Mouse (Mus musculus) heart, embryonic 12.5 days (tissue): ENCODE results near the gene Prn. TPM values are rescaled to one million over a fixed set of nuclear protein-coding genes. Genes with fewer than 3 reads are reported as not detected.
A peak's percentile ranks its signal among the peaks of the same experiment; 100 is the strongest.

Experiments
- ATAC-seq: fragments of 200-750 bp; cut with Nextera tagmentation; 2 replicates; pipeline ENCODE4 v1.8.0; 2017; ENCODE audit warnings: moderate TSS enrichment, moderate library complexity; ENCODE audit not compliant: insufficient number of reproducible peaks, low FRiP score
- H3K27ac ChIP-seq: fragments of 300-500 bp; sonication (generic); 2 replicates; pipeline ENCODE4 v1.5.1; 2016; ENCODE audit warnings: mild to moderate bottlenecking, moderate library complexity; ENCODE audit not compliant: poor library complexity, severe bottlenecking
- H3K27me3 ChIP-seq: fragments of 300-500 bp; sonication (generic); replicated peaks from 2 replicates; pipeline ENCODE4 v1.6.1; 2016; ENCODE audit warnings: mild to moderate bottlenecking, moderate library complexity
- H3K36me3 ChIP-seq: fragments of 300-500 bp; sonication (generic); 2 replicates; pipeline ENCODE4 v1.6.1; 2016; ENCODE audit warnings: mild to moderate bottlenecking, moderate library complexity
- H3K4me1 ChIP-seq: fragments of 300-500 bp; sonication (generic); replicated peaks from 2 replicates; pipeline ENCODE4 v1.6.1; 2016; ENCODE audit warnings: mild to moderate bottlenecking
- H3K4me2 ChIP-seq: fragments of 300-500 bp; sonication (generic); 2 replicates; pipeline ENCODE4 v1.6.1; 2016; ENCODE audit warnings: mild to moderate bottlenecking, moderate library complexity
- H3K4me3 ChIP-seq: fragments of 300-500 bp; sonication (generic); 2 replicates; pipeline ENCODE4 v1.5.1; 2016; ENCODE audit warnings: mild to moderate bottlenecking
- H3K9ac ChIP-seq: fragments of 300-500 bp; sonication (generic); 2 replicates; pipeline ENCODE4 v1.6.1; 2016; ENCODE audit warnings: mild to moderate bottlenecking, moderate library complexity
- H3K9me3 ChIP-seq: fragments of 300-500 bp; sonication (generic); replicated peaks from 2 replicates; pipeline ENCODE4 v1.6.1; 2016; ENCODE audit warnings: mild to moderate bottlenecking, moderate library complexity
- WGBS: fragments of 180-500 bp; shearing (Covaris S2); methylation state at CpG from one replicate; pipeline ENCODE4 v1.1.7; 2016; 5-methylcytosine and 5-hydroxymethylcytosine counted together
- polyA plus RNA-seq: library from polyadenylated mRNA; unstranded; fragments of >200 nt; fragmentation: Nextera tagmentation; extraction: Ambion mirVana; gene quantifications from 2 replicates; pipeline ENCODE4 v1.2.1, GENCODE M21; 2016

Gene Prn
- polyA plus RNA-seq, 1 experiment from 2014 or later, result 0.24 TPM

- Histone ChIP-seq H3K4me3 (no peak overlapping the region), H3K36me3 (no peaks in the 10 kb centered on the region), H3K4me1 (peaks cover 24% of the 10 kb centered on the region), H3K9me3 (no peaks in the 10 kb centered on the region), H3K27ac (no peak overlapping the region), H3K9ac (no peak overlapping the region), H3K27me3 (no peaks in the 10 kb centered on the region), H3K4me2 (no peak overlapping the region)
- 73% methylated on average over 6 of the region's 6 CpGs for WGBS
- ATAC-seq, result no peak
Observed at GRCm38 (mm10) chr2:131886503-131887160, 23.1 kb upstream of the Prn start.

DNA sequence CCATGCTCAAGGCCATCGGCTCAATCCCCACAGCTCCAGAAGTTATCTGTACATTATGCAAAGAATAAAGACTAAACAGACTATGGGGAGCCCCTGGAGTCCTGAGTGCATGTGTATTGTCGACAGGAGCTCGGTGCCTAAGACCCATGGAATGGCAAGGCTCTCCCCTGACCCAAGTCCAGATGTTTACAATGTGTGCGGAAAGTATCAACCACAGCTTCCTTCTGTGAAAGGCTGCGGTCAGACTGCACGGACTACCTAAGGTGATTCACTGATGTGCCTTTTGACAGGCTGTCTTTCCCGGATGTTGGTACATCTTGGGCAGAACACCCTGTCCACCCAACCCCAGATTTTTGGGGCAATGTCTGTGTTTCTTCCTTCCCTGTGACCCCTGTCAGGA lies 21.5 kb upstream of the Prn start:
- ATAC-seq, result no peak
- Histone ChIP-seq H3K9ac (no peak overlapping the region), H3K4me2 (no peak overlapping the region), H3K27ac (no peak overlapping the region), H3K36me3 (no peaks in the 10 kb centered on the region), H3K9me3 (no peaks in the 10 kb centered on the region), H3K4me3 (no peak overlapping the region), H3K4me1 (peaks cover 29% of the 10 kb centered on the region), H3K27me3 (no peaks in the 10 kb centered on the region)
- WGBS, result 61% methylated on average over 7 of the region's 7 CpGs

GRCm38 (mm10) chr2:131892534-131892933 lies 17.2 kb upstream of the Prn start:
- no peaks in the 10 kb centered on the region for H3K27me3 ChIP-seq
- H3K4me3 ChIP-seq, result no peak overlapping the region
- H3K4me2 ChIP-seq, result no peak overlapping the region
- ATAC-seq, result no peak
- WGBS, result 63% methylated on average over 5 of the region's 5 CpGs
- peaks cover 26% of the 10 kb centered on the region for H3K4me1 ChIP-seq
- no peaks in the 10 kb centered on the region for H3K9me3 ChIP-seq
- H3K36me3 ChIP-seq, result no peaks in the 10 kb centered on the region
- H3K27ac ChIP-seq, result no peak overlapping the region
- H3K9ac ChIP-seq, result no peak overlapping the region

GRCm38 (mm10) chr2:131895106-131895505 lies 14.7 kb upstream of the Prn start:
- no peaks in the 10 kb centered on the region for H3K9me3 ChIP-seq
- no peak overlapping the region for H3K4me2 ChIP-seq
- H3K36me3 ChIP-seq, result no peaks in the 10 kb centered on the region
- H3K4me3 ChIP-seq, result no peak overlapping the region
- no peak for ATAC-seq
- H3K9ac ChIP-seq, result no peak overlapping the region
- no peaks in the 10 kb centered on the region for H3K27me3 ChIP-seq
- H3K27ac ChIP-seq, result 0 out of 2 replicates have a peak overlapping the region, but pooled peaks have one; percentile 6
- peaks cover 20% of the 10 kb centered on the region for H3K4me1 ChIP-seq
- 36% methylated on average over 2 of the region's 2 CpGs for WGBS

DNA sequence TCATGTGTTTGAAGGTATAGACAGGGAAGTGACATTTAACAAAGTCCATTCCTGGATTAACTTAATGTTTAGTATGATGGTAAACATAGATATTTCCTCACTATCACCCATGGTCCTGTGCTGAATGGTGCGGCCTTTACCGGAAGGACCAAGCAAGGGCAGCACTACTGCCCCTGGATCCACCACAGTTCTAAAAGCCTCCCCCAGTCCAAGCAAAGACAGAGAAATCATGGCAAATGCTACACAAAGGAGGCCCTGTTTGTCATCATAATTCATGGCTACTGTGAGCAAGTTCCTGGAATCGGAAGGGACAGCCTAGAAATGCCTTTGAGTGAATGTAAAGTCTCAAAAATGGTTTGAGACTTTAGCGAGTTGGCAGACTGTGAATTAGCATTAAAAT lies 13.7 kb upstream of the Prn start:
- no peak overlapping the region for H3K9ac ChIP-seq
- H3K27ac ChIP-seq, result no peak overlapping the region
- H3K4me2 ChIP-seq, result no peak overlapping the region
- ATAC-seq, result no peak
- no peaks in the 10 kb centered on the region for H3K36me3 ChIP-seq
- no peaks in the 10 kb centered on the region for H3K27me3 ChIP-seq
- 88% methylated on average over 4 of the region's 4 CpGs for WGBS
- H3K9me3 ChIP-seq, result no peaks in the 10 kb centered on the region
- peaks cover 14% of the 10 kb centered on the region for H3K4me1 ChIP-seq
- H3K4me3 ChIP-seq, result no peak overlapping the region

GRCm38 (mm10) chr2:131897336-131898109 lies 12.2 kb upstream of the Prn start:
- ATAC-seq, result no peak
- Histone ChIP-seq H3K4me2 (no peak overlapping the region), H3K4me3 (no peak overlapping the region), H3K27me3 (no peaks in the 10 kb centered on the region), H3K4me1 (peaks cover 4% of the 10 kb centered on the region), H3K9ac (no peak overlapping the region), H3K27ac (no peak overlapping the region), H3K36me3 (no peaks in the 10 kb centered on the region), H3K9me3 (no peaks in the 10 kb centered on the region)
- WGBS, result 85% methylated on average over 12 of the region's 12 CpGs

- Histone ChIP-seq H3K27me3 (no peaks in the 10 kb centered on the region), H3K4me3 (no peak overlapping the region), H3K9ac (no peak overlapping the region; the same call in 1 of the 2 replicates), H3K36me3 (no peaks in the 10 kb centered on the region), H3K27ac (peak overlapping the region; percentile 93), H3K4me1 (peaks cover 28% of the 10 kb centered on the region), H3K4me2 (peak overlapping the region; percentile 32), H3K9me3 (no peaks in the 10 kb centered on the region)
- WGBS, result 9% methylated on average over 3 of the region's 3 CpGs
- ATAC-seq, result no peak
Observed at GRCm38 (mm10) chr2:131902423-131902822, 7.3 kb upstream of the Prn start.

GRCm38 (mm10) chr2:131902867-131903266 lies 6.9 kb upstream of the Prn start:
- Histone ChIP-seq H3K4me1 (peaks cover 28% of the 10 kb centered on the region), H3K27me3 (no peaks in the 10 kb centered on the region), H3K9ac (peak overlapping the region; percentile 4; the same call in 1 of the 2 replicates), H3K4me3 (no peak overlapping the region), H3K9me3 (no peaks in the 10 kb centered on the region), H3K27ac (peak overlapping the region; percentile 93), H3K4me2 (peak overlapping the region; percentile 32), H3K36me3 (no peaks in the 10 kb centered on the region)
- peak; percentile 86 for ATAC-seq
- 11% methylated on average over 8 of the region's 8 CpGs for WGBS

DNA sequence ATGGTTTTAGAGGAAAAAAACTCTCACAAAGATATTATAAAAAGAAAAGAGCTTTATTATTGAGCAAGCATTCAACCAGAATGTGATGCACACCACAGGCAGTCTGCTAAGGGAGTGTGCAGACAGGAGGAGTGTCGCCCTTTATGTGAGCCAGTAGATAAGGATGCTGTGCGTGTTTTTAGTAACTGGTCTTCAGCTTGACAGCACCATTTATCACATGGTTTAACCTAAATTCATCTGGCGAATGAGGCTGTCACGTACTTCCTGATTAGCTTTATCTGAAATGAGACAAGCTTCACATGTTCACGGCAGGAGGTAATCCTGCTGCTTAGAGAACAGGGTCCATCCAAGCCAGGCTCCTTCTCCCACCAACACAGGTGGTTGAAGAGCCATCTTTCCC lies 4.7 kb upstream of the Prn start:
- Histone ChIP-seq H3K9ac (no peak overlapping the region), H3K4me1 (peaks cover 32% of the 10 kb centered on the region), H3K4me2 (no peak overlapping the region), H3K27me3 (no peaks in the 10 kb centered on the region), H3K27ac (no peak overlapping the region), H3K4me3 (no peak overlapping the region), H3K9me3 (no peaks in the 10 kb centered on the region), H3K36me3 (no peaks in the 10 kb centered on the region)
- WGBS, result 2% methylated on average over 5 of the region's 5 CpGs
- ATAC-seq, result no peak

DNA sequence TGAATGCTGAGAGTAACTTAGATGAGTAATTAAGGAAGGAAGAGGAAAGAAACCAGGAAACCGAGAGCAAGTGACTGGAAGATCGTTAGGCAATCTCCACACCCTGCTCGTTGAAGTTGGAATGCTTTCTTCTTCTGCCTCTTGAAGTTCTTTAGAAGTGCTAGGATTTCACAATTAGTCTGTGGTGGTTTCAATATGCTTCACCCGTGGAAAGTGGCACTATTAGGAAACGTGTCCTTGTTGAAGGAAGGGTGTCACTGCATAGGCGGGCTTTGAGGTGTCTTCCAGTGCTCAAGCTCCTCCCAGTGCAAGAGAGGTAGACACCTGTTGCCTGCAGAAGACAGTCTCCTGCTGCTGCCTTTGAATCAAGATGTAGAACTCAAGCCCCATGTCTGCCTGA lies 4.0 kb upstream of the Prn start:
- ATAC-seq, result no peak
- H3K9ac ChIP-seq, result no peak overlapping the region
- H3K9me3 ChIP-seq, result no peaks in the 10 kb centered on the region
- no peaks in the 10 kb centered on the region for H3K36me3 ChIP-seq
- H3K4me1 ChIP-seq, result peaks cover 34% of the 10 kb centered on the region
- no peak overlapping the region for H3K27ac ChIP-seq
- H3K27me3 ChIP-seq, result no peaks in the 10 kb centered on the region
- 61% methylated on average over 6 of the region's 6 CpGs for WGBS
- H3K4me3 ChIP-seq, result no peak overlapping the region
- H3K4me2 ChIP-seq, result no peak overlapping the region

- Histone ChIP-seq H3K9me3 (no peaks in the 10 kb centered on the region), H3K27me3 (no peaks in the 10 kb centered on the region), H3K27ac (no peak overlapping the region), H3K36me3 (no peaks in the 10 kb centered on the region), H3K4me3 (no peak overlapping the region), H3K9ac (no peak overlapping the region), H3K4me2 (no peak overlapping the region), H3K4me1 (peaks cover 37% of the 10 kb centered on the region)
- ATAC-seq, result no peak
- WGBS, result 84% methylated on average over 3 of the region's 3 CpGs
Observed at GRCm38 (mm10) chr2:131906266-131906665, 3.5 kb upstream of the Prn start.
